In genomic region chr11:121086296-121086695, GRCm38 (mm10) we compare ENCODE assay signal across 24 mouse cellular contexts. TPM values are rescaled to one million over a fixed set of nuclear protein-coding genes. Genes with fewer than 3 reads are reported as not detected.
A peak's percentile ranks its signal among the peaks of the same experiment; 100 is the strongest.
DNase-seq lines count a peak whose midpoint lies in the region; ATAC-seq and TF ChIP-seq lines count a peak whose summit lies in the region.
"Had no signal": no experiment of that assay in that cellular context is flagged by ENCODE, and none has a peak within 500 bp of the region (broad histone marks: within the 10 kb centered on the region; RNA-seq: fewer than 3 reads in every experiment).

No protein-coding gene starts in this region.

- H3K9ac ChIP-seq in kidney, postnatal 0 days (ENCODE audit: low read depth, low read length): no peak overlapping the region
- no peak overlapping the region for H3K9ac ChIP-seq in lung, postnatal 0 days (replicated peaks; ENCODE audit: low read depth)
- 0 out of 2 replicates have a peak overlapping the region, but pooled peaks have one; percentile 8 for H3K9ac ChIP-seq in intestine, postnatal 0 days (ENCODE audit: low read depth, low read length)
- H3K9ac ChIP-seq in stomach, postnatal 0 days (ENCODE audit: low read length): no peak overlapping the region
- H3K9ac ChIP-seq: forebrain, embryonic 12.5 days; heart, embryonic 12.5 days; hindbrain, embryonic 12.5 days; lung, embryonic 15.5 days; midbrain, embryonic 12.5 days; neural tube, embryonic 13.5 days had no signal

- H3K27me3 ChIP-seq in kidney, postnatal 0 days (ENCODE audit: insufficient read depth, low read length): no peaks in the 10 kb centered on the region
- H3K27me3 ChIP-seq in lung, postnatal 0 days (replicated peaks; ENCODE audit: insufficient read depth, low read length): no peaks in the 10 kb centered on the region
- H3K27me3 ChIP-seq in intestine, postnatal 0 days (replicated peaks; ENCODE audit: control insufficient read depth, insufficient read depth, low read length): no peaks in the 10 kb centered on the region
- H3K27me3 ChIP-seq in stomach, postnatal 0 days (ENCODE audit: control insufficient read depth, insufficient read depth, low read length): no peaks in the 10 kb centered on the region
- H3K27me3 ChIP-seq: forebrain, embryonic 12.5 days; heart, embryonic 12.5 days; hindbrain, embryonic 12.5 days; lung, embryonic 15.5 days; midbrain, embryonic 12.5 days; neural tube, embryonic 13.5 days had no signal

- no peak for DNase-seq in kidney, postnatal 0 days (ENCODE audit: low spot score)
- no peak for DNase-seq in kidney, adult 11 months
- DNase-seq in lung, postnatal 0 days (ENCODE audit: low spot score): peak; percentile 51
- no peak for DNase-seq in lung, adult 18-20 months
- no peak for DNase-seq in stomach, postnatal 0 days (ENCODE audit: low spot score)
- DNase-seq in left cerebral cortex, postnatal 36 days (ENCODE audit: low spot score in 2 of 2): no peak
- DNase-seq in layer of hippocampus, postnatal 14 days (ENCODE audit: low spot score in 2 of 2): no peak
- DNase-seq: adrenal gland, adult 8-10 months; cerebellum, adult 8-10 months; gastrocnemius, adult 2 months; heart, postnatal 14 days; spleen, adult 18-20 months; thymus, adult 18-20 months had no signal

- H3K9me3 ChIP-seq in kidney, postnatal 0 days (replicated peaks; ENCODE audit: low read length): no peaks in the 10 kb centered on the region
- H3K9me3 ChIP-seq in lung, postnatal 0 days (ENCODE audit: low read length): no peaks in the 10 kb centered on the region
- no peaks in the 10 kb centered on the region for H3K9me3 ChIP-seq in intestine, postnatal 0 days (ENCODE audit: control insufficient read depth)
- no peaks in the 10 kb centered on the region for H3K9me3 ChIP-seq in stomach, postnatal 0 days (ENCODE audit: control insufficient read depth, low read length)
- H3K9me3 ChIP-seq: forebrain, embryonic 12.5 days; heart, embryonic 12.5 days; hindbrain, embryonic 12.5 days; limb, embryonic 10.5 days; lung, embryonic 15.5 days; midbrain, embryonic 12.5 days; neural tube, embryonic 13.5 days had no signal

- 0 out of 2 replicates have a peak, but pooled peaks cover 3% of the 10 kb centered on the region for H3K4me1 ChIP-seq in kidney, postnatal 0 days (replicated peaks; ENCODE audit: insufficient read depth, low read length)
- no peaks in the 10 kb centered on the region for H3K4me1 ChIP-seq in lung, postnatal 0 days (ENCODE audit: insufficient read depth, low read depth, low read length)
- H3K4me1 ChIP-seq in intestine, postnatal 0 days (replicated peaks; ENCODE audit: control insufficient read depth, insufficient read depth, low read length): peaks cover 9% of the 10 kb centered on the region; the same call in 1 of the 2 replicates
- no peaks in the 10 kb centered on the region for H3K4me1 ChIP-seq in stomach, postnatal 0 days (replicated peaks; ENCODE audit: control insufficient read depth, insufficient read depth)
- H3K4me1 ChIP-seq: forebrain, embryonic 12.5 days; hindbrain, embryonic 12.5 days; limb, embryonic 10.5 days; midbrain, embryonic 12.5 days; neural tube, embryonic 13.5 days had no signal

- H3K27ac ChIP-seq in kidney, postnatal 0 days: no peak overlapping the region
- no peak overlapping the region for H3K27ac ChIP-seq in lung, postnatal 0 days (ENCODE audit: low read length)
- H3K27ac ChIP-seq in intestine, postnatal 0 days (ENCODE audit: low read depth, low read length): peak overlapping the region; percentile 86
- H3K27ac ChIP-seq in stomach, postnatal 0 days (replicated peaks): 0 out of 2 replicates have a peak overlapping the region, but pooled peaks have one; percentile 40
- H3K27ac ChIP-seq: forebrain, embryonic 12.5 days; gastrocnemius, adult 2 months; hindbrain, embryonic 12.5 days; layer of hippocampus, adult 2 months; limb, embryonic 10.5 days; lung, embryonic 15.5 days; midbrain, embryonic 12.5 days; neural tube, embryonic 13.5 days had no signal

- TF ChIP-seq CTCF in kidney, postnatal 0 days (IDR thresholded peaks at IDR 0.05; ENCODE audit: low read depth): no peak
- no peak for TF ChIP-seq CTCF in lung, postnatal 0 days (IDR thresholded peaks at IDR 0.05)
- TF ChIP-seq CTCF in intestine, postnatal 0 days (IDR thresholded peaks at IDR 0.05; ENCODE audit: low read depth): no peak
- TF ChIP-seq CTCF in stomach, postnatal 0 days (IDR thresholded peaks at IDR 0.05; ENCODE audit: low read depth): no peak

- 0 out of 2 replicates have a peak, but pooled peaks have one; percentile 31 for ATAC-seq in kidney, postnatal 0 days (replicated peaks; ENCODE audit: low FRiP score, low read depth)
- ATAC-seq in lung, postnatal 0 days: peak; percentile 30; the same call in 1 of the 2 replicates
- ATAC-seq in intestine, postnatal 0 days: peak; percentile 80
- peak; percentile 48 for ATAC-seq in stomach, postnatal 0 days (ENCODE audit: low FRiP score, low TSS enrichment)
- ATAC-seq: inflammation-experienced regulatory T-cells, adult 6 months had no signal

- no peak overlapping the region for H3K4me2 ChIP-seq in kidney, postnatal 0 days (ENCODE audit: low read length)
- H3K4me2 ChIP-seq in lung, postnatal 0 days (replicated peaks; ENCODE audit: low read depth, low read length): no peak overlapping the region
- H3K4me2 ChIP-seq in intestine, postnatal 0 days (replicated peaks; ENCODE audit: low read depth): peak overlapping the region; percentile 33
- H3K4me2 ChIP-seq in stomach, postnatal 0 days (replicated peaks; ENCODE audit: low read depth): no peak overlapping the region
- H3K4me2 ChIP-seq: forebrain, embryonic 12.5 days; heart, embryonic 12.5 days; hindbrain, embryonic 12.5 days; lung, embryonic 15.5 days; midbrain, embryonic 12.5 days; neural tube, embryonic 13.5 days had no signal

- WGBS in kidney, postnatal 0 days: 65% methylated on average over 4 of the region's 4 CpGs
- 38% methylated on average over 4 of the region's 4 CpGs for WGBS in lung, postnatal 0 days
- WGBS in intestine, postnatal 0 days: 31% methylated on average over 4 of the region's 4 CpGs
- 53% methylated on average over 4 of the region's 4 CpGs for WGBS in stomach, postnatal 0 days

- TF ChIP-seq EP300 in lung, postnatal 0 days (IDR thresholded peaks at IDR 0.05): no peak
- TF ChIP-seq EP300 in stomach, postnatal 0 days (optimal IDR thresholded peaks at IDR 0.05): no peak

- no peak overlapping the region for H3K4me3 ChIP-seq in kidney, postnatal 0 days (replicated peaks; ENCODE audit: low read depth, low read length)
- no peak overlapping the region for H3K4me3 ChIP-seq in lung, postnatal 0 days (ENCODE audit: low read depth, low read length)
- H3K4me3 ChIP-seq in intestine, postnatal 0 days (ENCODE audit: low read depth, low read length): no peak overlapping the region
- no peak overlapping the region for H3K4me3 ChIP-seq in stomach, postnatal 0 days (ENCODE audit: low read depth, low read length)
- H3K4me3 ChIP-seq: forebrain, embryonic 12.5 days; gastrocnemius, adult 2 months; heart, embryonic 12.5 days; hindbrain, embryonic 12.5 days; layer of hippocampus, adult 2 months; limb, embryonic 10.5 days; lung, embryonic 15.5 days; midbrain, embryonic 12.5 days; neural tube, embryonic 13.5 days had no signal

- intact Hi-C loops in left cerebral cortex, postnatal 36 days (cut with DNase I): no loop called here

- H3K36me3 ChIP-seq in kidney, postnatal 0 days (ENCODE audit: insufficient read depth, low read length): no peaks in the 10 kb centered on the region
- no peaks in the 10 kb centered on the region for H3K36me3 ChIP-seq in lung, postnatal 0 days (ENCODE audit: insufficient read depth, low read length)
- H3K36me3 ChIP-seq in intestine, postnatal 0 days (ENCODE audit: control insufficient read depth, insufficient read depth): no peaks in the 10 kb centered on the region
- no peaks in the 10 kb centered on the region for H3K36me3 ChIP-seq in stomach, postnatal 0 days (ENCODE audit: control insufficient read depth, insufficient read depth, low read length)
- H3K36me3 ChIP-seq: forebrain, embryonic 12.5 days; heart, embryonic 12.5 days; hindbrain, embryonic 12.5 days; limb, embryonic 10.5 days; lung, embryonic 15.5 days; midbrain, embryonic 12.5 days; neural tube, embryonic 13.5 days had no signal

RNA-seq across cellular contexts. Expression of gene Sectm1a, which starts 5.3 kb away (rescaled TPM):
- polyA plus RNA-seq in kidney, postnatal 0 days (2015; fragmentation: Nextera tagmentation; extraction: Ambion mirVana): 0.63 and 0.73 TPM in 2 replicates
- 0.29 TPM in 2 replicates for polyA plus RNA-seq in lung, postnatal 0 days (2015; fragmentation: Nextera tagmentation; extraction: Ambion mirVana)
- polyA plus RNA-seq in intestine, postnatal 0 days (2015; fragmentation: Nextera tagmentation; extraction: Ambion mirVana): 10.0 and 10.2 TPM in 2 replicates
- 11.8 and 13.2 TPM in 2 replicates for polyA plus RNA-seq in stomach, postnatal 0 days (2015; fragmentation: Nextera tagmentation; extraction: Ambion mirVana)
- total RNA-seq in left cerebral cortex, postnatal 36 days (2021): not detected
- total RNA-seq in layer of hippocampus, postnatal 14 days (2021): not detected
- total RNA-seq: gastrocnemius, adult 2 months; heart, postnatal 14 days; layer of hippocampus, adult 2 months had no signal
- polyA plus RNA-seq: forebrain, embryonic 12.5 days; heart, embryonic 12.5 days; hindbrain, embryonic 12.5 days; inflammation-experienced regulatory T-cells, adult 6 months; limb, embryonic 10.5 days; midbrain, embryonic 12.5 days; neural tube, embryonic 13.5 days had no signal

RNA-seq across cellular contexts. Expression of gene Sectm1b, which starts 22.9 kb away (rescaled TPM):
- polyA plus RNA-seq in kidney, postnatal 0 days (2015; fragmentation: Nextera tagmentation; extraction: Ambion mirVana): 2.0 and 2.4 TPM in 2 replicates
- 0.24 and 0.31 TPM in 2 replicates for polyA plus RNA-seq in lung, postnatal 0 days (2015; fragmentation: Nextera tagmentation; extraction: Ambion mirVana)
- 159 and 166 TPM in 2 replicates for polyA plus RNA-seq in intestine, postnatal 0 days (2015; fragmentation: Nextera tagmentation; extraction: Ambion mirVana)
- 113 and 133 TPM in 2 replicates for polyA plus RNA-seq in stomach, postnatal 0 days (2015; fragmentation: Nextera tagmentation; extraction: Ambion mirVana)
- total RNA-seq in left cerebral cortex, postnatal 36 days (2021): not detected
- not detected for total RNA-seq in layer of hippocampus, postnatal 14 days (2021)
- total RNA-seq: adrenal gland, adult 8-10 months; gastrocnemius, adult 2 months; heart, postnatal 14 days; layer of hippocampus, adult 2 months had no signal
- polyA plus RNA-seq: forebrain, embryonic 12.5 days; heart, embryonic 12.5 days; hindbrain, embryonic 12.5 days; inflammation-experienced regulatory T-cells, adult 6 months; limb, embryonic 10.5 days; lung, embryonic 15.5 days; midbrain, embryonic 12.5 days; neural tube, embryonic 13.5 days; urinary bladder, adult 2 months had no signal

RNA-seq across cellular contexts. Expression of gene Tex19.2, which starts 32.2 kb away (rescaled TPM):
- polyA plus RNA-seq in kidney, postnatal 0 days (2015; fragmentation: Nextera tagmentation; extraction: Ambion mirVana): 0.05 TPM in 1 of 2 replicates, not detected in the other
- polyA plus RNA-seq in lung, postnatal 0 days (2015; fragmentation: Nextera tagmentation; extraction: Ambion mirVana): not detected in 2 replicates
- polyA plus RNA-seq in intestine, postnatal 0 days (2015; fragmentation: Nextera tagmentation; extraction: Ambion mirVana): 0.33 and 0.56 TPM in 2 replicates
- polyA plus RNA-seq in stomach, postnatal 0 days (2015; fragmentation: Nextera tagmentation; extraction: Ambion mirVana): 0.25 and 0.29 TPM in 2 replicates
- not detected for total RNA-seq in left cerebral cortex, postnatal 36 days (2021)
- not detected for total RNA-seq in layer of hippocampus, postnatal 14 days (2021)
- total RNA-seq: adrenal gland, adult 8-10 months; gastrocnemius, adult 2 months; heart, postnatal 14 days; layer of hippocampus, adult 2 months had no signal
- polyA plus RNA-seq: forebrain, embryonic 12.5 days; heart, embryonic 12.5 days; hindbrain, embryonic 12.5 days; inflammation-experienced regulatory T-cells, adult 6 months; limb, embryonic 10.5 days; lung, embryonic 15.5 days; midbrain, embryonic 12.5 days; neural tube, embryonic 13.5 days had no signal

RNA-seq across cellular contexts. Expression of gene Cd7, which starts 47.1 kb away (rescaled TPM):
- 0.16 and 0.23 TPM in 2 replicates for polyA plus RNA-seq in kidney, postnatal 0 days (2015; fragmentation: Nextera tagmentation; extraction: Ambion mirVana)
- polyA plus RNA-seq in lung, postnatal 0 days (2015; fragmentation: Nextera tagmentation; extraction: Ambion mirVana): 2.4 TPM in 2 replicates
- polyA plus RNA-seq in intestine, postnatal 0 days (2015; fragmentation: Nextera tagmentation; extraction: Ambion mirVana): 2.2 and 2.3 TPM in 2 replicates
- polyA plus RNA-seq in stomach, postnatal 0 days (2015; fragmentation: Nextera tagmentation; extraction: Ambion mirVana): 0.31 and 0.51 TPM in 2 replicates
- 1 to 10 TPM; 2.1 TPM for total RNA-seq in left cerebral cortex, postnatal 36 days (2021)
- total RNA-seq in layer of hippocampus, postnatal 14 days (2021): not detected
- total RNA-seq: gastrocnemius, adult 2 months; layer of hippocampus, adult 2 months had no signal
- polyA plus RNA-seq: forebrain, embryonic 12.5 days; heart, embryonic 12.5 days; hindbrain, embryonic 12.5 days; limb, embryonic 10.5 days; midbrain, embryonic 12.5 days had no signal

RNA-seq across cellular contexts. Expression of gene Tex19.1, which starts 59.6 kb away (rescaled TPM):
- 0.13 TPM in 1 of 2 replicates, not detected in the other for polyA plus RNA-seq in kidney, postnatal 0 days (2015; fragmentation: Nextera tagmentation; extraction: Ambion mirVana)
- polyA plus RNA-seq in lung, postnatal 0 days (2015; fragmentation: Nextera tagmentation; extraction: Ambion mirVana): not detected in 2 replicates
- not detected in 2 replicates for polyA plus RNA-seq in intestine, postnatal 0 days (2015; fragmentation: Nextera tagmentation; extraction: Ambion mirVana)
- polyA plus RNA-seq in stomach, postnatal 0 days (2015; fragmentation: Nextera tagmentation; extraction: Ambion mirVana): 0.34 and 0.48 TPM in 2 replicates
- total RNA-seq in left cerebral cortex, postnatal 36 days (2021): not detected
- not detected for total RNA-seq in layer of hippocampus, postnatal 14 days (2021)
- total RNA-seq: adrenal gland, adult 8-10 months; gastrocnemius, adult 2 months; heart, postnatal 14 days; layer of hippocampus, adult 2 months had no signal
- polyA plus RNA-seq: forebrain, embryonic 12.5 days; hindbrain, embryonic 12.5 days; inflammation-experienced regulatory T-cells, adult 6 months; limb, embryonic 10.5 days; lung, embryonic 15.5 days; midbrain, embryonic 12.5 days; neural tube, embryonic 13.5 days had no signal

Comparison
In these comparisons a context has a peak if more than half of its experiments do, and no peak if none do; other contexts are left out.
1. ATAC-seq: peak in every context shown above with its lines; median percentile 80 in intestine, postnatal 0 days; 48 in stomach, postnatal 0 days; 31 in kidney, postnatal 0 days; 30 in lung, postnatal 0 days.
2. H3K27ac ChIP-seq: peak in intestine, postnatal 0 days (single experiment) and stomach, postnatal 0 days (single experiment); none in kidney, postnatal 0 days (single experiment) and lung, postnatal 0 days (single experiment).
3. RNA of gene Sectm1b, which starts 22.9 kb away (polyA plus RNA-seq): 159 to 166 TPM in intestine, postnatal 0 days and 113 to 133 TPM in stomach, postnatal 0 days; 2.0 to 2.4 TPM in kidney, postnatal 0 days and 0.24 to 0.31 TPM in lung, postnatal 0 days; every median in the first group is over 10 times any median in the second.